Mouse (Mus musculus) kidney, adult 2 months (tissue): ENCODE measurements around the gene Rhobtb3.

ENCODE experiments used
- CTCF ChIP-seq: fragments of 200-500 bp; conservative IDR thresholded peaks from 2 replicates; pipeline ENCODE4 v1.5.1; 2011; ENCODE audit warnings: low read depth, mild to moderate bottlenecking, control low read depth, low read length, moderate library complexity, mixed read lengths; ENCODE audit not compliant: insufficient read depth, insufficient read length
- POLR2A ChIP-seq: fragments of 200-500 bp; IDR thresholded peaks from one replicate; pipeline ENCODE4 v1.6.1; 2011; ENCODE audit warnings: low read depth, low read length, control low read depth

DNA sequence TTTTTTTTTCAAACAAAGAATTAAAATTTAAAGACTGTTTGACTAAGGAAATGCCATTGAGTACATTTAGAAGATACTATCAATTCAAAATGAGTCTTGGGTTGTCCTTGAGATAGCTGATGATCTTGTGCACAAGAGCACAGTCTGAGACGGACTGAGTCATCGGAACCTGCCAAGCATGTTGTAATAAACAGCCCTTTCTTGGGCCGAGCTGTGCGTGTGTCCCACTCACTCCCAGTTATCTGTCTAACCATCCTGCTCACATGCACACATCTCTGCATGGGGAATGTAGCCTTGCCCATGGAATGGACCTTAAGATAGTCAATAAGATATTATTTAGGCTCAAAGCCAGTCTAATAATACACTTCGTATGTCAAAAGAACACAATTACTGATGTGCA, 4.9 kb downstream of the Rhobtb3 start:
- TF ChIP-seq POLR2A (no peak), CTCF (no peak)
